Comparison of ENCODE assay signal across 8 mouse cellular contexts in genomic region chr6:120592031-120592681, GRCm38 (mm10).
DNase-seq lines count a peak whose midpoint lies in the region; ATAC-seq lines count a peak whose summit lies in the region.

No protein-coding gene starts in this region.

- H3K27ac ChIP-seq in embryonic facial prominence, embryonic 14.5 days (replicated peaks; ENCODE audit: low read depth, low read length) = no peak overlapping the region
- peak overlapping the region; percentile 82 for H3K27ac ChIP-seq in hindbrain, embryonic 10.5 days
- H3K27ac ChIP-seq in limb, embryonic 12.5 days = peak overlapping the region; percentile 80

- WGBS in embryonic facial prominence, embryonic 14.5 days = 7% methylated on average over 15 of the region's 17 CpGs
- 8% methylated on average over 17 of the region's 17 CpGs for WGBS in hindbrain, embryonic 10.5 days
- WGBS in limb, embryonic 12.5 days = 2% methylated on average over 17 of the region's 17 CpGs

- H3K9ac ChIP-seq in embryonic facial prominence, embryonic 14.5 days (ENCODE audit: low read depth, low read length) = no peak overlapping the region
- no peak overlapping the region; the same call in 1 of the 2 replicates for H3K9ac ChIP-seq in limb, embryonic 12.5 days (replicated peaks)

- ATAC-seq in embryonic facial prominence, embryonic 14.5 days (ENCODE audit: low read depth) = peak; percentile 83
- ATAC-seq in limb, embryonic 12.5 days (ENCODE audit: insufficient number of reproducible peaks, insufficient read depth, low FRiP score, low TSS enrichment, low read depth) = peak; percentile 76; the same call in 1 of the 2 replicates
- ATAC-seq in neutrophil, adult 5-6 weeks (ENCODE audit: extremely low read depth, insufficient number of reproducible peaks, low FRiP score, poor library complexity, severe bottlenecking) = 0 out of 2 replicates have a peak, but pooled peaks have one; percentile 33

- intact Hi-C loops in heart, postnatal 25 days (cut with DNase I) = no loop called here

- H3K4me3 ChIP-seq in embryonic facial prominence, embryonic 14.5 days (ENCODE audit: low read depth, low read length) = no peak overlapping the region
- H3K4me3 ChIP-seq in hindbrain, embryonic 10.5 days = peak overlapping the region; percentile 27
- no peak overlapping the region for H3K4me3 ChIP-seq in limb, embryonic 12.5 days (replicated peaks)

- no peaks in the 10 kb centered on the region for H3K36me3 ChIP-seq in embryonic facial prominence, embryonic 14.5 days (ENCODE audit: control insufficient read depth, insufficient read depth, low read length)
- H3K36me3 ChIP-seq in hindbrain, embryonic 10.5 days = no peaks in the 10 kb centered on the region
- no peaks in the 10 kb centered on the region for H3K36me3 ChIP-seq in limb, embryonic 12.5 days

- peak overlapping the region; percentile 5 for H3K4me2 ChIP-seq in embryonic facial prominence, embryonic 14.5 days (ENCODE audit: low read depth, low read length)
- H3K4me2 ChIP-seq in limb, embryonic 12.5 days = peak overlapping the region; percentile 43

- H3K4me1 ChIP-seq in embryonic facial prominence, embryonic 14.5 days (ENCODE audit: control insufficient read depth, insufficient read depth, low read length) = peaks cover 6% of the 10 kb centered on the region; the same call in 1 of the 2 replicates
- peaks cover 22% of the 10 kb centered on the region for H3K4me1 ChIP-seq in hindbrain, embryonic 10.5 days (replicated peaks)
- H3K4me1 ChIP-seq in limb, embryonic 12.5 days (replicated peaks) = peaks cover 21% of the 10 kb centered on the region

- no peaks in the 10 kb centered on the region for H3K9me3 ChIP-seq in embryonic facial prominence, embryonic 14.5 days (ENCODE audit: control insufficient read depth, low read length)
- H3K9me3 ChIP-seq in hindbrain, embryonic 10.5 days = no peaks in the 10 kb centered on the region
- no peaks in the 10 kb centered on the region for H3K9me3 ChIP-seq in limb, embryonic 12.5 days

- no peaks in the 10 kb centered on the region for H3K27me3 ChIP-seq in embryonic facial prominence, embryonic 14.5 days (replicated peaks; ENCODE audit: control insufficient read depth, insufficient read depth, low read length)
- H3K27me3 ChIP-seq in hindbrain, embryonic 10.5 days (ENCODE audit: insufficient read depth, poor library complexity, severe bottlenecking) = no peaks in the 10 kb centered on the region
- no peaks in the 10 kb centered on the region for H3K27me3 ChIP-seq in limb, embryonic 12.5 days

- DNase-seq in heart, adult 18-20 months = peak; percentile 17 to 30
- no peak for DNase-seq in heart, postnatal 25 days (ENCODE audit: low spot score)
- DNase-seq in Muller cell, postnatal 12 days (ENCODE audit: inconsistent ontology term) = peak; percentile 61
- DNase-seq in embryonic facial prominence, embryonic 14.5 days (ENCODE audit: low spot score) = peak; percentile 61
- DNase-seq in hindbrain, embryonic 10.5 days (ENCODE audit: low spot score) = peak; percentile 34
- no peak for DNase-seq in ovary, postnatal 36 days (ENCODE audit: low spot score)

Comparison
In these comparisons a context has a peak if more than half of its experiments do, and no peak if none do; other contexts are left out.
1. DNase-seq: peak in heart, adult 18-20 months (2 of 2), Muller cell, postnatal 12 days (single experiment), embryonic facial prominence, embryonic 14.5 days (single experiment) and hindbrain, embryonic 10.5 days (single experiment); none in heart, postnatal 25 days (single experiment) and ovary, postnatal 36 days (single experiment).
2. ATAC-seq: peak in every context shown above with its lines; median percentile 83 in embryonic facial prominence, embryonic 14.5 days; 76 in limb, embryonic 12.5 days; 33 in neutrophil, adult 5-6 weeks.